ENCODE assay signal across 30 mouse cellular contexts in the genomic region with DNA sequence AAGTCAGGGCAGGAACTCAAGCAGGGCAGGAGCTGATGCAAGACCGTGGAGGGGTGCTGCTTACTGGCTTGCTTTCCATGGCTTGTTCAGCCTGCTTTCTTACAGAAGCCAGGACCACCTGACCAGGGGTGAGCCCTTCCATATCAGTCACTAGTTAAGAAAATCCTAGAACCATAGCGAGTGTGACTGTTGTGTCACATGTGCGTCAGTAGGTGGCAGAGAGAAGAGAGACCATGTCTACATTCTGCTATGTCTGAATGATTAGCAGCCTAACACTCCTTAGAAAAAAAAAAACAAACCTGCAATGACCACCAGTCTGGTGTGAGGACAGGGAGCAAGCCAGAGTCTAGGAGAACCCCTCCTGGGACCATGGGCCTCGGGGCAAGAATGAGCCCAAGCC.
DNase-seq lines count a peak whose midpoint lies in the region; ATAC-seq and TF ChIP-seq lines count a peak whose summit lies in the region.
"Had no signal": no experiment of that assay in that cellular context is flagged by ENCODE, and none has a peak within 500 bp of the region (broad histone marks: within the 10 kb centered on the region; RNA-seq: fewer than 3 reads in every experiment).

No protein-coding gene starts in this region.

- 74% methylated on average over 4 of the region's 4 CpGs for WGBS in heart, embryonic 13.5 days
- WGBS in kidney, adult 2 months: 88% methylated on average over 4 of the region's 4 CpGs
- 84% methylated on average over 4 of the region's 4 CpGs for WGBS in kidney, embryonic 15.5 days
- 78% methylated on average over 4 of the region's 4 CpGs for WGBS in lung, embryonic 14.5 days
- WGBS in lung, adult 2 months: 89% methylated on average over 4 of the region's 4 CpGs

- peaks cover 48% of the 10 kb centered on the region for H3K4me1 ChIP-seq in heart, embryonic 13.5 days
- H3K4me1 ChIP-seq in kidney, adult 2 months (ENCODE audit: control insufficient read depth, insufficient read depth, low read length): no peaks in the 10 kb centered on the region
- H3K4me1 ChIP-seq in kidney, embryonic 15.5 days: peaks cover 9% of the 10 kb centered on the region
- H3K4me1 ChIP-seq in lung, embryonic 14.5 days (ENCODE audit: insufficient read depth): peaks cover 5% of the 10 kb centered on the region
- H3K4me1 ChIP-seq in lung, adult 2 months (ENCODE audit: control insufficient read depth, insufficient read depth, low read length): peaks cover 4% of the 10 kb centered on the region; the same call in 1 of the 2 replicates
- H3K4me1 ChIP-seq: liver, embryonic 15.5 days; megakaryocyte, embryonic 14.5 days had no signal

- 0 out of 2 replicates have a peak, but pooled peaks have one; percentile 13 for TF ChIP-seq CTCF in kidney, adult 2 months (conservative IDR thresholded peaks at IDR 0.05; ENCODE audit: insufficient read depth, insufficient read length, low read depth, low read length)
- peak; percentile 33; the same call in 1 of the 2 replicates for TF ChIP-seq CTCF in lung, embryonic 14.5 days (IDR thresholded peaks at IDR 0.05; ENCODE audit: low read depth)
- TF ChIP-seq CTCF in lung, adult 2 months (IDR thresholded peaks at IDR 0.05; ENCODE audit: insufficient read depth, low read length): no peak

- H3K27ac ChIP-seq in heart, embryonic 13.5 days (replicated peaks): peak overlapping the region; percentile 94
- no peak overlapping the region for H3K27ac ChIP-seq in kidney, adult 2 months (ENCODE audit: insufficient read depth, low read depth, low read length)
- H3K27ac ChIP-seq in kidney, embryonic 15.5 days: no peak overlapping the region
- no peak overlapping the region for H3K27ac ChIP-seq in lung, embryonic 14.5 days (ENCODE audit: low read depth)
- H3K27ac ChIP-seq: embryonic facial prominence, embryonic 13.5 days; forebrain, embryonic 13.5 days; limb, embryonic 13.5 days; liver, embryonic 15.5 days; midbrain, embryonic 15.5 days; neural tube, embryonic 13.5 days had no signal

- no peak for ATAC-seq in heart, embryonic 13.5 days (ENCODE audit: extremely low read depth, insufficient number of reproducible peaks, low FRiP score, low TSS enrichment)
- ATAC-seq in kidney, embryonic 15.5 days (replicated peaks; ENCODE audit: low FRiP score): no peak
- no peak for ATAC-seq in lung, embryonic 14.5 days (ENCODE audit: insufficient read depth)
- ATAC-seq in megakaryocyte progenitor cell, adult 5-6 weeks (replicated peaks; ENCODE audit: poor library complexity): peak; percentile 57
- ATAC-seq: forebrain, embryonic 13.5 days; hindbrain, embryonic 16.5 days; midbrain, embryonic 15.5 days had no signal

- no peak for DNase-seq in heart, adult 9 months (ENCODE audit: low spot score in 2 of 2)
- no peak for DNase-seq in kidney, adult 2 months
- DNase-seq in lung, embryonic 14.5 days: no peak
- DNase-seq in lung, adult 2 months: no peak
- DNase-seq in thymus, postnatal 14 days: no peak
- DNase-seq: adrenal gland, adult 2 months; B cell, adult 2 months; cerebellum, adult 18-20 months; cerebellum, postnatal 25 days; embryo, embryonic 11 days; gastrocnemius, postnatal 36 days; kidney, adult 11 months; kidney, postnatal 14 days; lung, postnatal 14 days; retina, postnatal 1 day; right cerebral cortex, postnatal 25 days; spleen, adult 18-20 months had no signal

- H3K27me3 ChIP-seq in heart, embryonic 13.5 days (replicated peaks): no peaks in the 10 kb centered on the region
- H3K27me3 ChIP-seq in kidney, adult 2 months (replicated peaks; ENCODE audit: control insufficient read depth, insufficient read depth, low read length): no peaks in the 10 kb centered on the region
- no peaks in the 10 kb centered on the region for H3K27me3 ChIP-seq in kidney, embryonic 15.5 days
- H3K27me3 ChIP-seq in lung, embryonic 14.5 days (ENCODE audit: insufficient read depth, low read length): no peaks in the 10 kb centered on the region
- H3K27me3 ChIP-seq: embryonic facial prominence, embryonic 13.5 days; forebrain, embryonic 13.5 days; limb, embryonic 13.5 days; liver, embryonic 15.5 days; midbrain, embryonic 15.5 days; neural tube, embryonic 13.5 days had no signal

- no peak overlapping the region; the same call in 1 of the 2 replicates for H3K9ac ChIP-seq in heart, embryonic 13.5 days
- H3K9ac ChIP-seq in kidney, embryonic 15.5 days: no peak overlapping the region
- no peak overlapping the region for H3K9ac ChIP-seq in lung, embryonic 14.5 days
- H3K9ac ChIP-seq: embryonic facial prominence, embryonic 13.5 days; forebrain, embryonic 13.5 days; limb, embryonic 13.5 days; liver, embryonic 15.5 days; midbrain, embryonic 15.5 days; neural tube, embryonic 13.5 days had no signal

- no peak overlapping the region for H3K4me3 ChIP-seq in heart, embryonic 13.5 days
- H3K4me3 ChIP-seq in kidney, adult 2 months (ENCODE audit: insufficient read depth, low read depth, low read length): no peak overlapping the region
- no peak overlapping the region for H3K4me3 ChIP-seq in kidney, embryonic 15.5 days (replicated peaks)
- H3K4me3 ChIP-seq in lung, embryonic 14.5 days (ENCODE audit: low read depth, low read length): no peak overlapping the region
- no peak overlapping the region for H3K4me3 ChIP-seq in lung, adult 2 months (replicated peaks; ENCODE audit: extremely low read depth, low read depth, low read length)
- H3K4me3 ChIP-seq: embryonic facial prominence, embryonic 13.5 days; erythroblast, embryonic 14.5 days; forebrain, embryonic 13.5 days; limb, embryonic 13.5 days; liver, embryonic 15.5 days; megakaryocyte, embryonic 14.5 days; midbrain, embryonic 15.5 days; myocyte; neural tube, embryonic 13.5 days had no signal

- H3K36me3 ChIP-seq in heart, embryonic 13.5 days: no peaks in the 10 kb centered on the region
- H3K36me3 ChIP-seq in kidney, adult 2 months (ENCODE audit: control insufficient read depth, insufficient read depth, low read length): no peaks in the 10 kb centered on the region
- no peaks in the 10 kb centered on the region for H3K36me3 ChIP-seq in kidney, embryonic 15.5 days
- H3K36me3 ChIP-seq in lung, embryonic 14.5 days (ENCODE audit: insufficient read depth): no peaks in the 10 kb centered on the region
- H3K36me3 ChIP-seq: embryonic facial prominence, embryonic 13.5 days; limb, embryonic 13.5 days; liver, embryonic 15.5 days; midbrain, embryonic 15.5 days; neural tube, embryonic 13.5 days had no signal

- H3K9me3 ChIP-seq in heart, embryonic 13.5 days: no peaks in the 10 kb centered on the region
- H3K9me3 ChIP-seq in kidney, embryonic 15.5 days (replicated peaks): no peaks in the 10 kb centered on the region
- H3K9me3 ChIP-seq in lung, embryonic 14.5 days (ENCODE audit: low read depth, low read length): no peaks in the 10 kb centered on the region
- H3K9me3 ChIP-seq: embryonic facial prominence, embryonic 13.5 days; forebrain, embryonic 13.5 days; limb, embryonic 13.5 days; liver, embryonic 15.5 days; midbrain, embryonic 15.5 days; neural tube, embryonic 13.5 days had no signal

- no peak for TF ChIP-seq POLR2A in kidney, adult 2 months (IDR thresholded peaks at IDR 0.05; ENCODE audit: low read depth, low read length)
- no peak for TF ChIP-seq POLR2A in lung, adult 2 months (IDR thresholded peaks at IDR 0.05; ENCODE audit: borderline replicate concordance, extremely low read depth, low read depth, low read length)

- peak overlapping the region; percentile 59; the same call in 1 of the 2 replicates for H3K4me2 ChIP-seq in heart, embryonic 13.5 days
- no peak overlapping the region for H3K4me2 ChIP-seq in kidney, embryonic 15.5 days
- no peak overlapping the region for H3K4me2 ChIP-seq in lung, embryonic 14.5 days
- H3K4me2 ChIP-seq: embryonic facial prominence, embryonic 13.5 days; forebrain, embryonic 13.5 days; limb, embryonic 13.5 days; liver, embryonic 15.5 days; midbrain, embryonic 15.5 days; neural tube, embryonic 13.5 days had no signal
